Mouse (Mus musculus) splenic B cell, adult 2 months (primary cell): Measurements from ENCODE around the gene Mov10.
"Not testable (repeated sequence)": the region's sequence is repeated elsewhere in the genome, so short reads cannot be mapped to it uniquely, and the experiment has no call there.

Experiments
- DNase-seq: peaks from one replicate; pipeline ENCODE4 v3.0.0-alpha.2; 2011; ENCODE audit warnings: low read depth, low spot score
- H3K27me3 ChIP-seq: 2 replicates; pipeline ENCODE4 v1.6.1; 2012; ENCODE audit warnings: mild to moderate bottlenecking, low read length, moderate library complexity, mixed read lengths; ENCODE audit not compliant: control insufficient read depth, poor library complexity, insufficient read depth, severe bottlenecking
- H3K36me3 ChIP-seq: 2 replicates; pipeline ENCODE4 v1.6.1; 2012; ENCODE audit warnings: mild to moderate bottlenecking, low read length, moderate library complexity, mixed read lengths; ENCODE audit not compliant: control insufficient read depth, poor library complexity, insufficient read depth, severe bottlenecking

The Mov10 gene

GRCm38 (mm10) chr3:104780561-104781420 lies 37.6 kb downstream of the Mov10 start, which contains the start of gene Ppm1j:
Ppm1j (plus strand) TSS chr3:104781056.
- DNase-seq = peak; percentile 51
- no peaks in the 10 kb centered on the region for H3K36me3 ChIP-seq
- H3K27me3 ChIP-seq = no peaks in the 10 kb centered on the region; the same call in none of the 2 replicates

- H3K27me3 ChIP-seq = no peaks in the 10 kb centered on the region; the same call in none of the 2 replicates
- DNase-seq = peak; percentile 75
- no peaks in the 10 kb centered on the region for H3K36me3 ChIP-seq
Observed at GRCm38 (mm10) chr3:104779949-104780348, 38.4 kb downstream of the Mov10 start.

- H3K36me3 ChIP-seq = no peaks in the 10 kb centered on the region
- H3K27me3 ChIP-seq = no peaks in the 10 kb centered on the region; the same call in none of the 2 replicates
- peak; percentile 37 for DNase-seq
Observed at GRCm38 (mm10) chr3:104777342-104777741, 41.0 kb downstream of the Mov10 start.

- no peak for DNase-seq
- no peaks in the 10 kb centered on the region; the same call in 1 of the 2 replicates for H3K27me3 ChIP-seq
- H3K36me3 ChIP-seq = no peaks in the 10 kb centered on the region
Observed at GRCm38 (mm10) chr3:104773301-104773700, 45.1 kb downstream of the Mov10 start.

- no peaks in the 10 kb centered on the region; the same call in 1 of the 2 replicates for H3K27me3 ChIP-seq
- no peaks in the 10 kb centered on the region for H3K36me3 ChIP-seq
- DNase-seq = no peak
Observed at GRCm38 (mm10) chr3:104771460-104771859, 46.9 kb downstream of the Mov10 start.

- H3K27me3 ChIP-seq = no peaks in the 10 kb centered on the region
- H3K36me3 ChIP-seq = no peaks in the 10 kb centered on the region
- no peak for DNase-seq
Observed at GRCm38 (mm10) chr3:104770918-104771317, 47.4 kb downstream of the Mov10 start.

GRCm38 (mm10) chr3:104770035-104770434 lies 48.3 kb downstream of the Mov10 start:
- DNase-seq = peak; percentile 41
- Histone ChIP-seq H3K36me3 (no peaks in the 10 kb centered on the region), H3K27me3 (no peaks in the 10 kb centered on the region)

- DNase-seq = no peak
- Histone ChIP-seq H3K36me3 (no peaks in the 10 kb centered on the region), H3K27me3 (no peaks in the 10 kb centered on the region)
Observed at GRCm38 (mm10) chr3:104769135-104769534, 49.2 kb downstream of the Mov10 start.

GRCm38 (mm10) chr3:104767716-104768115 lies 50.6 kb downstream of the Mov10 start:
- Histone ChIP-seq H3K27me3 (no peaks in the 10 kb centered on the region), H3K36me3 (no peaks in the 10 kb centered on the region)
- no peak for DNase-seq

GRCm38 (mm10) chr3:104767141-104767540 lies 51.2 kb downstream of the Mov10 start:
- no peaks in the 10 kb centered on the region for H3K36me3 ChIP-seq
- no peak for DNase-seq
- no peaks in the 10 kb centered on the region for H3K27me3 ChIP-seq

GRCm38 (mm10) chr3:104765021-104765420 lies 53.3 kb downstream of the Mov10 start:
- H3K27me3 ChIP-seq = no peaks in the 10 kb centered on the region
- peak; percentile 36 for DNase-seq
- no peaks in the 10 kb centered on the region for H3K36me3 ChIP-seq

- not testable (repeated sequence) for H3K27me3 ChIP-seq, H3K36me3 ChIP-seq, DNase-seq
Observed at GRCm38 (mm10) chr3:104762103-104762863, 56.1 kb downstream of the Mov10 start.

- Histone ChIP-seq H3K36me3 (no peaks in the 10 kb centered on the region), H3K27me3 (no peaks in the 10 kb centered on the region)
- DNase-seq = no peak
Observed at GRCm38 (mm10) chr3:104758869-104759268, 59.5 kb downstream of the Mov10 start.

GRCm38 (mm10) chr3:104758406-104758805 lies 60.0 kb downstream of the Mov10 start:
- DNase-seq = peak; percentile 69
- H3K36me3 ChIP-seq = no peaks in the 10 kb centered on the region
- no peaks in the 10 kb centered on the region for H3K27me3 ChIP-seq

- DNase-seq = peak; percentile 49
- H3K36me3 ChIP-seq, H3K27me3 ChIP-seq: not testable (repeated sequence)
Observed at GRCm38 (mm10) chr3:104752845-104753244, 65.5 kb downstream of the Mov10 start.
